Comparison of ENCODE assay signal across 29 mouse cellular contexts in genomic region chr6:51029516-51029915, GRCm38 (mm10).
"Had no signal": no experiment of that assay in that cellular context is flagged by ENCODE, and none has a peak within 500 bp of the region (broad histone marks: within the 10 kb centered on the region; RNA-seq: fewer than 3 reads in every experiment).

No protein-coding gene starts in this region.

- ATAC-seq: liver, embryonic 12.5 days; liver, postnatal 0 days; lung, postnatal 0 days; midbrain, embryonic 13.5 days; midbrain, embryonic 15.5 days; midbrain, embryonic 16.5 days had no signal

- H3K36me3 ChIP-seq: limb, embryonic 10.5 days; limb, embryonic 12.5 days; limb, embryonic 13.5 days; limb, embryonic 15.5 days; liver, embryonic 12.5 days; liver, embryonic 13.5 days; liver, embryonic 15.5 days; lung, embryonic 15.5 days; midbrain, embryonic 10.5 days; midbrain, embryonic 12.5 days; midbrain, embryonic 13.5 days; midbrain, embryonic 15.5 days; neural tube, embryonic 12.5 days had no signal

- H3K9me3 ChIP-seq: limb, embryonic 10.5 days; limb, embryonic 12.5 days; limb, embryonic 13.5 days; limb, embryonic 15.5 days; liver, embryonic 12.5 days; liver, embryonic 13.5 days; liver, embryonic 15.5 days; lung, embryonic 15.5 days; megakaryocyte, embryonic 14.5 days; midbrain, embryonic 10.5 days; midbrain, embryonic 12.5 days; midbrain, embryonic 13.5 days; midbrain, embryonic 15.5 days; neural tube, embryonic 12.5 days had no signal

- H3K4me3 ChIP-seq: limb, embryonic 10.5 days; limb, embryonic 12.5 days; limb, embryonic 13.5 days; limb, embryonic 15.5 days; liver, embryonic 12.5 days; liver, embryonic 13.5 days; liver, embryonic 15.5 days; lung, embryonic 15.5 days; megakaryocyte, embryonic 14.5 days; midbrain, embryonic 10.5 days; midbrain, embryonic 12.5 days; midbrain, embryonic 13.5 days; midbrain, embryonic 15.5 days; myocyte; neural tube, embryonic 12.5 days had no signal

- H3K27me3 ChIP-seq: limb, embryonic 15.5 days; liver, embryonic 12.5 days; liver, embryonic 13.5 days; liver, embryonic 15.5 days; lung, embryonic 15.5 days; midbrain, embryonic 12.5 days; midbrain, embryonic 13.5 days; midbrain, embryonic 15.5 days; neural tube, embryonic 12.5 days had no signal

- H3K4me1 ChIP-seq: limb, embryonic 12.5 days; liver, embryonic 12.5 days; liver, embryonic 13.5 days; liver, embryonic 15.5 days; lung, embryonic 15.5 days; megakaryocyte, embryonic 14.5 days; midbrain, embryonic 12.5 days; midbrain, embryonic 13.5 days; midbrain, embryonic 15.5 days; neural tube, embryonic 12.5 days had no signal

- H3K27ac ChIP-seq: limb, embryonic 10.5 days; limb, embryonic 12.5 days; limb, embryonic 13.5 days; limb, embryonic 15.5 days; liver, embryonic 12.5 days; liver, embryonic 13.5 days; liver, embryonic 14.5 days; liver, embryonic 15.5 days; lung, embryonic 15.5 days; macrophage; midbrain, embryonic 12.5 days; midbrain, embryonic 13.5 days; midbrain, embryonic 15.5 days; neural tube, embryonic 12.5 days had no signal

- DNase-seq: left cerebral cortex, postnatal 4 days; liver; liver, embryonic 13.5 days; liver, postnatal 0 days; lung, adult 18-20 months; lung, adult 2 months; lung, embryonic 14.5 days; lung, postnatal 10 days; lung, postnatal 14 days; lung, postnatal 36 days; lung, postnatal 4 days had no signal
